Mouse (Mus musculus): ENCODE measurements at regions not wholly inside any gene's neighbourhood (a gene's known extent, or its start where the extent isn't known, plus 50 kb on each side); places are given as distances from the start of the nearest gene placed in this dataset.

DNA sequence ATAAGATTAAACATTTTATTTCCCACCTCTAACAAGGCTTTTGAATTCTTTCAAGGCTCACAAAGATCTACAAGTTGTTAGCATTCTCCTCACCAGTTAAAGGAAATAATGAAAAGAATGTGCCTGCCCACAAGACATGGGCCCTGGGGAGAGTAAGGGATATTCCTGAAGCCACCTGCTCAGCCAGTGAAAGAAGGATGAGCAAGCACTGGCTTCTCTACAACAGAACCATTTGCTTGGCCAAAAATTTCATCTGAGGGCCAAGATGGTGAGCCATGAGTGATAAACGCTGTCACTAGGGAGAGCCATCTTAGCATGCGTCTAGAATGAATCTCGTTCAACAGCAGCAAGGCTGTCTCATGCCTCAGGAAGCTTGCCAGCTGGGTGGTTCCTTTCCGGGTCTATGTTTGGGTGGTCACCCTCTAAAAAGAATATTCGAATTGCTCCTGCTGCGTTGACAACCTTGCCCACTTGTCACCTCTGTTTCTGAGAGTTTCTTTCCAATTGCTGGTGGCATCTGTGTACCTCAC lies 161.2 kb upstream of the Lpp start:
- TF ChIP-seq POLR2A (IDR thresholded peaks at IDR 0.05; ENCODE audit: low read depth, low read length) (no peak), CTCF (IDR thresholded peaks at IDR 0.05; ENCODE audit: extremely low read depth, insufficient read depth, insufficient read length, insufficient replicate concordance) (no peak)

Measured in spleen, adult 2 months (tissue).